Comparison of ENCODE assay signal across 11 mouse cellular contexts in the genomic region with DNA sequence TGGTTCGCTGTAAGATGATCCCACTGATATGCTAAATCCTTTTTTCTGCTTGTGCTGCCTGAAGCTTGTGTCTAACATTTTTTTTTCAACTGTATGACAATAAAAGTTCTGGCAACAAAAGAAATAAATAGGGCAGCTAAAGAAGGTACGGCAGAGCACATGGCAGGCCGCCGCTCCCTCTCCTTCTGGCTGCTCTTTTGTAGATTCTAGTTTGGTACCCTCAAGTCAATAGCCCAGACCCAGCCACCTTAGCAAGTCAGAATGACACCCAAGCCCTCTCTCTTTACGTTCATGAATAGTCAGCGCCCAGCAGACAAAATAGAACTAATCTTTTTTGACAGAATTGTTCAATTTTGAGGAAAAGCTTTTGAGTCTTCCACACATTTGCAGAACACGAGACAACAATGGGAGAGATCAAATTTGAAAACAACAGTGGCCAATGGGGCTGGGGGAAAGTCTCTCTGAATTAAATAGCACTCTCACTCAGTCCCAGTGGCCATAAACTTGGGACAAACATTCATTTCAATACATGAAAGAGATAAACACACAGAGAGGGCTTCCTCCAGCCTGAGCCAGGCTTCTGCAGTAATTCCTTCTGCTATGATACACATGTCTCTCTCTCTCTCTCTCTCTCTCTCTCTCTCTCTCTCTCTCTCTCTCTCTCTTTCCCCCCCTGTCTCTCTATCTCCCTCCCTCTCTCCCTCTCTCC.
DNase-seq lines count a peak whose midpoint lies in the region; ATAC-seq and TF ChIP-seq lines count a peak whose summit lies in the region.
"Had no signal": no experiment of that assay in that cellular context is flagged by ENCODE, and none has a peak within 500 bp of the region (broad histone marks: within the 10 kb centered on the region; RNA-seq: fewer than 3 reads in every experiment).

No protein-coding gene starts in this region.

- no peaks in the 10 kb centered on the region for H3K36me3 ChIP-seq in heart, embryonic 14.5 days (ENCODE audit: control insufficient read depth, insufficient read depth, low read length)
- H3K36me3 ChIP-seq in forebrain, embryonic 10.5 days (replicated peaks): no peaks in the 10 kb centered on the region
- no peaks in the 10 kb centered on the region for H3K36me3 ChIP-seq in midbrain, embryonic 11.5 days (ENCODE audit: control insufficient read depth, insufficient read depth, low read length)

- intact Hi-C loops in heart, postnatal 10 days (cut with DNase I): no loop called here
- intact Hi-C loops in left cerebral cortex, postnatal 10 days (cut with DNase I): no loop called here

- no peak for TF ChIP-seq POLR2A in brain, embryonic 14.5 days (IDR thresholded peaks at IDR 0.05; ENCODE audit: borderline replicate concordance, extremely low read depth, insufficient read depth, insufficient read length, poor library complexity, severe bottlenecking)

- H3K9ac ChIP-seq in heart, embryonic 14.5 days (ENCODE audit: low read length): no peak overlapping the region
- H3K9ac ChIP-seq in midbrain, embryonic 11.5 days (ENCODE audit: low read length): peak overlapping the region; percentile 36; the same call in 1 of the 2 replicates

- H3K9me3 ChIP-seq in heart, embryonic 14.5 days (ENCODE audit: control insufficient read depth, low read length): no peaks in the 10 kb centered on the region
- no peaks in the 10 kb centered on the region for H3K9me3 ChIP-seq in forebrain, embryonic 10.5 days
- no peaks in the 10 kb centered on the region for H3K9me3 ChIP-seq in midbrain, embryonic 11.5 days (ENCODE audit: control insufficient read depth, low read length)

- H3K27ac ChIP-seq in heart, embryonic 14.5 days (replicated peaks in 1 of 2; ENCODE audit: control insufficient read depth in 1 of 2, insufficient read depth in 1 of 2, low read depth in 2 of 2, low read length in 2 of 2): no peak overlapping the region
- H3K27ac ChIP-seq in forebrain, embryonic 10.5 days: peak overlapping the region; percentile 77
- peak overlapping the region; percentile 88 for H3K27ac ChIP-seq in midbrain, embryonic 11.5 days (ENCODE audit: low read depth, low read length)
- H3K27ac ChIP-seq: kidney, postnatal 0 days had no signal

- peak overlapping the region; percentile 64; the same call in 1 of the 2 replicates for H3K4me2 ChIP-seq in heart, embryonic 14.5 days (ENCODE audit: low read length)
- peak overlapping the region; percentile 26 for H3K4me2 ChIP-seq in midbrain, embryonic 11.5 days

- H3K4me3 ChIP-seq in heart, embryonic 14.5 days (ENCODE audit: control insufficient read depth in 1 of 2, insufficient read depth in 1 of 2, low read depth in 1 of 2, low read length in 2 of 2): no peak overlapping the region
- H3K4me3 ChIP-seq in forebrain, embryonic 10.5 days: peak overlapping the region; percentile 43
- H3K4me3 ChIP-seq in midbrain, embryonic 11.5 days (ENCODE audit: low read depth, low read length): no peak overlapping the region

- no peak for ATAC-seq in heart, embryonic 14.5 days (ENCODE audit: insufficient number of reproducible peaks, insufficient read depth, low FRiP score, low read depth)
- ATAC-seq in midbrain, embryonic 11.5 days (ENCODE audit: low FRiP score): peak; percentile 94

- peaks cover 5% of the 10 kb centered on the region for H3K27me3 ChIP-seq in heart, embryonic 14.5 days (ENCODE audit: control insufficient read depth, insufficient read depth, low read length)
- peaks cover 55% of the 10 kb centered on the region for H3K27me3 ChIP-seq in forebrain, embryonic 10.5 days (ENCODE audit: poor library complexity, severe bottlenecking)
- H3K27me3 ChIP-seq in midbrain, embryonic 11.5 days (ENCODE audit: control insufficient read depth, insufficient read depth, low read length): no peaks in the 10 kb centered on the region

- TF ChIP-seq CTCF in brain, embryonic 14.5 days (IDR thresholded peaks at IDR 0.05; ENCODE audit: borderline replicate concordance, extremely low read depth, insufficient read depth, insufficient read length): no peak

- DNase-seq in heart, postnatal 10 days: no peak
- DNase-seq in brain, embryonic 14.5 days (ENCODE audit: low read depth): peak; percentile 78
- peak; percentile 31 for DNase-seq in forebrain, embryonic 10.5 days (ENCODE audit: extremely low spot score, low spot score)
- peak; percentile 96 for DNase-seq in midbrain, embryonic 11.5 days (ENCODE audit: low spot score, missing footprints)
- DNase-seq in testis, postnatal 14 days (ENCODE audit: low spot score): no peak
- DNase-seq in left cerebral cortex, postnatal 10 days (ENCODE audit: extremely low spot score in 1 of 2, low spot score in 2 of 2): no peak
- no peak for DNase-seq in right cerebral cortex, postnatal 25 days
- DNase-seq: cerebellum, adult 11 months; right cerebral cortex, adult 18-20 months had no signal

- no peaks in the 10 kb centered on the region for H3K4me1 ChIP-seq in heart, embryonic 14.5 days (ENCODE audit: control insufficient read depth in 2 of 2, insufficient read depth in 2 of 2, low read length in 2 of 2)
- peaks cover 33% of the 10 kb centered on the region for H3K4me1 ChIP-seq in forebrain, embryonic 10.5 days
- H3K4me1 ChIP-seq in midbrain, embryonic 11.5 days (ENCODE audit: control insufficient read depth, insufficient read depth, low read length): peaks cover 20% of the 10 kb centered on the region

- 64% methylated on average over 7 of the region's 7 CpGs for WGBS in heart, embryonic 14.5 days
- WGBS in forebrain, embryonic 10.5 days: 21% methylated on average over 7 of the region's 7 CpGs
- 10% methylated on average over 7 of the region's 7 CpGs for WGBS in midbrain, embryonic 11.5 days

Comparison
In these comparisons a context has a peak if more than half of its experiments do, and no peak if none do; other contexts are left out.
1. H3K27ac ChIP-seq: peak in forebrain, embryonic 10.5 days (single experiment) and midbrain, embryonic 11.5 days (single experiment); none in heart, embryonic 14.5 days (0 of 2).
2. DNase-seq: peak in brain, embryonic 14.5 days (single experiment), forebrain, embryonic 10.5 days (single experiment) and midbrain, embryonic 11.5 days (single experiment); none in heart, postnatal 10 days (0 of 2), testis, postnatal 14 days (single experiment), left cerebral cortex, postnatal 10 days (0 of 2) and right cerebral cortex, postnatal 25 days (single experiment).